Mouse (Mus musculus): ENCODE results near the gene Gm13103. TPM values are rescaled to one million over a fixed set of nuclear protein-coding genes. Genes with fewer than 3 reads are reported as not detected.

The Gm13103 gene
- polyA plus RNA-seq (2012) = not detected in 2 replicates

DNA sequence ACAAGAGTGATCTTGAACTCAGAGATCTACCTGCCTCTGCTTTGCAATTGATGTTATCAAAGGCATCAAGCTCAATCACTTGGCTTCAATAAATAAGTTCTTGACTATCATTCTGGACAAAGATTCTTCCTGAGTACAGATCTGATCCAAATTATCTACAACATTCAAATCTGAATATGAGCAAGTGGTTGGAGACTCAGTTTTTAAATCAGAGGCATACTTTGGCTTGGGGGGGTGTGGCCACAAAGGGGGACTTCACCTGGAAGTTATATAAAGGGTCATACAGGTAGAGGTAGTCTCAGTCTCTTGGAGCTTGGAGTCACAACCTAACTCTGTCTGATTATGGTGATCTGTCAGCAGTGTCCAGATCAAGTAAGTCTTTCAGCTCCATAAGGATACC, at the start of gene Gm13103:
Gene Gm13103 (plus strand): TSS at position 301 of the 400 bp plus-strand sequence.

DNA sequence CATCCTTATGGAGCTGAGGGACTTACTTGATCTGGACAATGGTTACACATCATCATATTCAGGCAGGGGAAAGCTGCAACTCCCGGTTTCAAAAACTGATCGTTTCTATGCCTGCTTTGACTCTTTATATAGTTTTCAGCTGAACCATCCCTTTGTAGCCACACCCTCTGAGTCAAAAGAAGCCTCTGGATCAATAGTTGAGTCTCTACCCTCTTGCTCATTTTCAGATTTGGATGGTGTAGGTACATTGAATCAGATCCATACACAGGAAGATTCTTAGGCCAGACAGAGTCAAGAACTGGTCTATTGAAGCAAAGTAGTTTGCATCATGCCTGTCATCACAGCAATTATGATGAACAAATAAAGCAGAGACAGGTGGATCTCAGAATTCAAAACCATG, 30.3 kb upstream of the Gm13103 start, which contains the start of gene Gm13084:
Gene Gm13084 (minus strand): TSS at position 101 of the 400 bp plus-strand sequence.

GRCm38 (mm10) chr4:143900280-143900679, 54.0 kb downstream of the Gm13103 start, which contains the start of gene Pramef6:
Pramef6 (minus strand) TSS chr4:143900380.

Other genes with a start within 250 kb of the Gm13103 start
- gene Gm13083, start 231.5 kb upstream of the Gm13103 start, polyA plus RNA-seq (2012) = not detected in 2 replicates
- not detected in 2 replicates for gene Gm13088, start 189.3 kb upstream of the Gm13103 start, polyA plus RNA-seq (2012)
- not detected in 2 replicates for gene Gm13089, start 143.8 kb upstream of the Gm13103 start, polyA plus RNA-seq (2012)
- gene Gm13078, start 127.0 kb upstream of the Gm13103 start, polyA plus RNA-seq (2012) = not detected in 2 replicates
- not detected in 2 replicates for gene Gm13023, start 57.1 kb upstream of the Gm13103 start, polyA plus RNA-seq (2012)
- not detected in 2 replicates for gene Gm13084, start 30.4 kb upstream of the Gm13103 start, polyA plus RNA-seq (2012)
- 0.05 TPM in 1 of 2 replicates, not detected in the other for gene Pramef6, start 53.9 kb downstream of the Gm13103 start, polyA plus RNA-seq (2012)
- gene Pramef25, start 104.5 kb downstream of the Gm13103 start, polyA plus RNA-seq (2012) = not detected in 2 replicates
- gene Gm13101, start 120.5 kb downstream of the Gm13103 start, polyA plus RNA-seq (2012) = not detected in 2 replicates
- not detected in 2 replicates for gene Pramef17, start 147.9 kb downstream of the Gm13103 start, polyA plus RNA-seq (2012)
- not detected in 2 replicates for gene Pramel4, start 212.6 kb downstream of the Gm13103 start, polyA plus RNA-seq (2012)

Data from megakaryocyte-erythroid progenitor cell, adult 5 weeks (primary cell).